Mouse (Mus musculus): ENCODE measurements around the gene Cldn4. TPM values are rescaled to one million over a fixed set of nuclear protein-coding genes. Genes with fewer than 3 reads are reported as not detected.

The Cldn4 gene
- polyA plus RNA-seq, 1 experiment from 2014 or later = 76.1 TPM

GRCm38 (mm10) chr5:134932179-134932902, 14.4 kb downstream of the Cldn4 start, which contains the start of gene Mettl27:
Gene Mettl27, plus strand, starts transcription at chr5:134932368.
- WGBS = under 1% methylated on average over 41 of the region's 41 CpGs
- Histone ChIP-seq H3K36me3 (ENCODE audit: control insufficient read depth, insufficient read depth, low read length) (no peaks in the 10 kb centered on the region), H3K9ac (ENCODE audit: low read depth, low read length) (peak within 1 kb of the TSS; percentile 74), H3K27me3 (ENCODE audit: control insufficient read depth, insufficient read depth, low read length) (no peaks in the 10 kb centered on the region), H3K4me2 (replicated peaks; ENCODE audit: low read depth, low read length) (peak within 1 kb of the TSS; percentile 94), H3K9me3 (ENCODE audit: control insufficient read depth, low read length) (no peaks in the 10 kb centered on the region), H3K4me3 (ENCODE audit: low read length) (peak within 1 kb of the TSS; percentile 76), H3K4me1 (ENCODE audit: control insufficient read depth, insufficient read depth, low read length) (no peaks in the 10 kb centered on the region), H3K27ac (ENCODE audit: low read depth, low read length) (peak within 1 kb of the TSS; percentile 83)
- peak; percentile 97 for ATAC-seq (ENCODE audit: low FRiP score, low TSS enrichment)

- Histone ChIP-seq H3K9ac (ENCODE audit: low read depth, low read length) (no peak overlapping the region), H3K9me3 (ENCODE audit: control insufficient read depth, low read length) (no peaks in the 10 kb centered on the region), H3K4me2 (replicated peaks; ENCODE audit: low read depth, low read length) (no peak overlapping the region), H3K36me3 (ENCODE audit: control insufficient read depth, insufficient read depth, low read length) (no peaks in the 10 kb centered on the region), H3K27ac (ENCODE audit: low read depth, low read length) (no peak overlapping the region), H3K4me1 (ENCODE audit: control insufficient read depth, insufficient read depth, low read length) (no peaks in the 10 kb centered on the region), H3K4me3 (ENCODE audit: low read length) (no peak overlapping the region), H3K27me3 (ENCODE audit: control insufficient read depth, insufficient read depth, low read length) (no peaks in the 10 kb centered on the region)
- no peak for ATAC-seq (ENCODE audit: low FRiP score, low TSS enrichment)
- 86% methylated on average over 2 of the region's 2 CpGs for WGBS
Measured at GRCm38 (mm10) chr5:134929988-134930387, 16.7 kb downstream of the Cldn4 start.

- no peak overlapping the region for H3K4me3 ChIP-seq (ENCODE audit: low read length)
- no peaks in the 10 kb centered on the region for H3K27me3 ChIP-seq (ENCODE audit: control insufficient read depth, insufficient read depth, low read length)
- ATAC-seq (ENCODE audit: low FRiP score, low TSS enrichment) = no peak
- H3K4me2 ChIP-seq (replicated peaks; ENCODE audit: low read depth, low read length) = no peak overlapping the region
- H3K9me3 ChIP-seq (ENCODE audit: control insufficient read depth, low read length) = no peaks in the 10 kb centered on the region
- no peak overlapping the region for H3K9ac ChIP-seq (ENCODE audit: low read depth, low read length)
- 68% methylated on average over 4 of the region's 4 CpGs for WGBS
- H3K27ac ChIP-seq (ENCODE audit: low read depth, low read length) = no peak overlapping the region
- H3K36me3 ChIP-seq (ENCODE audit: control insufficient read depth, insufficient read depth, low read length) = no peaks in the 10 kb centered on the region
- H3K4me1 ChIP-seq (ENCODE audit: control insufficient read depth, insufficient read depth, low read length) = no peaks in the 10 kb centered on the region
Measured at GRCm38 (mm10) chr5:134926726-134927125, 20.0 kb downstream of the Cldn4 start.

- Histone ChIP-seq H3K9ac (ENCODE audit: low read depth, low read length) (no peak overlapping the region), H3K27ac (ENCODE audit: low read depth, low read length) (no peak overlapping the region), H3K36me3 (ENCODE audit: control insufficient read depth, insufficient read depth, low read length) (no peaks in the 10 kb centered on the region), H3K9me3 (ENCODE audit: control insufficient read depth, low read length) (no peaks in the 10 kb centered on the region), H3K4me3 (ENCODE audit: low read length) (no peak overlapping the region), H3K27me3 (ENCODE audit: control insufficient read depth, insufficient read depth, low read length) (no peaks in the 10 kb centered on the region), H3K4me1 (ENCODE audit: control insufficient read depth, insufficient read depth, low read length) (no peaks in the 10 kb centered on the region), H3K4me2 (replicated peaks; ENCODE audit: low read depth, low read length) (no peak overlapping the region)
- 69% methylated on average over 6 of the region's 6 CpGs for WGBS
- no peak for ATAC-seq (ENCODE audit: low FRiP score, low TSS enrichment)
Measured at GRCm38 (mm10) chr5:134923141-134923540, 23.6 kb downstream of the Cldn4 start.

- Histone ChIP-seq H3K4me3 (ENCODE audit: low read length) (no peak overlapping the region), H3K27me3 (ENCODE audit: control insufficient read depth, insufficient read depth, low read length) (no peaks in the 10 kb centered on the region), H3K4me1 (ENCODE audit: control insufficient read depth, insufficient read depth, low read length) (no peaks in the 10 kb centered on the region), H3K27ac (ENCODE audit: low read depth, low read length) (no peak overlapping the region), H3K4me2 (replicated peaks; ENCODE audit: low read depth, low read length) (no peak overlapping the region), H3K36me3 (ENCODE audit: control insufficient read depth, insufficient read depth, low read length) (no peaks in the 10 kb centered on the region), H3K9me3 (ENCODE audit: control insufficient read depth, low read length) (0 out of 2 replicates have a peak, but pooled peaks cover 3% of the 10 kb centered on the region), H3K9ac (ENCODE audit: low read depth, low read length) (no peak overlapping the region)
- ATAC-seq (ENCODE audit: low FRiP score, low TSS enrichment) = no peak
- 89% methylated on average over 8 of the region's 8 CpGs for WGBS
Measured at GRCm38 (mm10) chr5:134921106-134921505, 25.6 kb downstream of the Cldn4 start.

GRCm38 (mm10) chr5:134920106-134920687, 26.5 kb downstream of the Cldn4 start:
- WGBS = 84% methylated on average over 6 of the region's 6 CpGs
- Histone ChIP-seq H3K27ac (ENCODE audit: low read depth, low read length) (no peak overlapping the region), H3K4me3 (ENCODE audit: low read length) (no peak overlapping the region), H3K9me3 (ENCODE audit: control insufficient read depth, low read length) (0 out of 2 replicates have a peak, but pooled peaks cover 3% of the 10 kb centered on the region), H3K36me3 (ENCODE audit: control insufficient read depth, insufficient read depth, low read length) (no peaks in the 10 kb centered on the region), H3K27me3 (ENCODE audit: control insufficient read depth, insufficient read depth, low read length) (no peaks in the 10 kb centered on the region), H3K9ac (ENCODE audit: low read depth, low read length) (no peak overlapping the region), H3K4me1 (ENCODE audit: control insufficient read depth, insufficient read depth, low read length) (no peaks in the 10 kb centered on the region), H3K4me2 (replicated peaks; ENCODE audit: low read depth, low read length) (no peak overlapping the region)
- ATAC-seq (ENCODE audit: low FRiP score, low TSS enrichment) = no peak

GRCm38 (mm10) chr5:134919097-134919496, 27.6 kb downstream of the Cldn4 start:
- no peak for ATAC-seq (ENCODE audit: low FRiP score, low TSS enrichment)
- WGBS = 92% methylated on average over 3 of the region's 3 CpGs
- Histone ChIP-seq H3K4me3 (ENCODE audit: low read length) (no peak overlapping the region), H3K27ac (ENCODE audit: low read depth, low read length) (no peak overlapping the region), H3K9ac (ENCODE audit: low read depth, low read length) (no peak overlapping the region), H3K9me3 (ENCODE audit: control insufficient read depth, low read length) (0 out of 2 replicates have a peak, but pooled peaks cover 3% of the 10 kb centered on the region), H3K4me2 (replicated peaks; ENCODE audit: low read depth, low read length) (no peak overlapping the region), H3K36me3 (ENCODE audit: control insufficient read depth, insufficient read depth, low read length) (no peaks in the 10 kb centered on the region), H3K27me3 (ENCODE audit: control insufficient read depth, insufficient read depth, low read length) (no peaks in the 10 kb centered on the region), H3K4me1 (ENCODE audit: control insufficient read depth, insufficient read depth, low read length) (no peaks in the 10 kb centered on the region)

GRCm38 (mm10) chr5:134918071-134918832, 28.5 kb downstream of the Cldn4 start:
- no peak for ATAC-seq (ENCODE audit: low FRiP score, low TSS enrichment)
- no peak overlapping the region for H3K9ac ChIP-seq (ENCODE audit: low read depth, low read length)
- no peaks in the 10 kb centered on the region for H3K27me3 ChIP-seq (ENCODE audit: control insufficient read depth, insufficient read depth, low read length)
- H3K9me3 ChIP-seq (ENCODE audit: control insufficient read depth, low read length) = 0 out of 2 replicates have a peak, but pooled peaks cover 3% of the 10 kb centered on the region
- H3K4me2 ChIP-seq (replicated peaks; ENCODE audit: low read depth, low read length) = no peak overlapping the region
- 45% methylated on average over 16 of the region's 16 CpGs for WGBS
- no peaks in the 10 kb centered on the region for H3K36me3 ChIP-seq (ENCODE audit: control insufficient read depth, insufficient read depth, low read length)
- no peak overlapping the region for H3K27ac ChIP-seq (ENCODE audit: low read depth, low read length)
- H3K4me3 ChIP-seq (ENCODE audit: low read length) = no peak overlapping the region
- no peaks in the 10 kb centered on the region for H3K4me1 ChIP-seq (ENCODE audit: control insufficient read depth, insufficient read depth, low read length)

- no peak within 1 kb of the TSS for H3K4me3 ChIP-seq (ENCODE audit: low read length)
- ATAC-seq (ENCODE audit: low FRiP score, low TSS enrichment) = no peak
- H3K4me2 ChIP-seq (replicated peaks; ENCODE audit: low read depth, low read length) = no peak within 1 kb of the TSS
- 0 out of 2 replicates have a peak, but pooled peaks cover 3% of the 10 kb centered on the region for H3K9me3 ChIP-seq (ENCODE audit: control insufficient read depth, low read length)
- no peaks in the 10 kb centered on the region for H3K4me1 ChIP-seq (ENCODE audit: control insufficient read depth, insufficient read depth, low read length)
- no peaks in the 10 kb centered on the region for H3K36me3 ChIP-seq (ENCODE audit: control insufficient read depth, insufficient read depth, low read length)
- no peak within 1 kb of the TSS for H3K9ac ChIP-seq (ENCODE audit: low read depth, low read length)
- no peaks in the 10 kb centered on the region for H3K27me3 ChIP-seq (ENCODE audit: control insufficient read depth, insufficient read depth, low read length)
- H3K27ac ChIP-seq (ENCODE audit: low read depth, low read length) = no peak within 1 kb of the TSS
- WGBS = 79% methylated on average over 8 of the region's 8 CpGs
Measured at GRCm38 (mm10) chr5:134915311-134915710, 31.4 kb downstream of the Cldn4 start, which contains the start of gene Cldn13. Gene Cldn13, minus strand, starts transcription at chr5:134915526.

All from kidney, embryonic 14.5 days (tissue).